Mouse (Mus musculus): ENCODE results near the gene Farsb.

The Farsb gene

DNA sequence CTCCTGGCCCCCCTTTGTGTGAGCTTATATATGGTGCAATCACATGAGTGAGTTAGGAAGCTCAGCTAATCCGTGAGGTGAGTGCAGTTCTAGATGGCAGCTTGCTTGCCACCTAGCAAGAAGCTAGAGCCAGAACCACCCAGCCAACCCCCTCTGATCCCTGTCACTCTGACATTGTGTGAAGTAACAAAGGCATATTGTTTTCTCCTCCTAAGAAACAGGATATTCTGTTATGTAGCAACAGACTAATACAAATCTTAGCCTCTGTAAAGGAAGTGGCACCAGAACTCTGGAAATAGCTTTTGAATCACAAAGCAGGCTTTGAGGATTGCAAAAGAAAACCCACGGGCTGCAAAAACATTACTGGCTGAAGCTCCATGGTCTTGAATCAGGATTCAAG is 4.3 kb downstream of the Farsb start:
- DNase-seq (ENCODE audit: low read depth, low spot score): no peak

DNA sequence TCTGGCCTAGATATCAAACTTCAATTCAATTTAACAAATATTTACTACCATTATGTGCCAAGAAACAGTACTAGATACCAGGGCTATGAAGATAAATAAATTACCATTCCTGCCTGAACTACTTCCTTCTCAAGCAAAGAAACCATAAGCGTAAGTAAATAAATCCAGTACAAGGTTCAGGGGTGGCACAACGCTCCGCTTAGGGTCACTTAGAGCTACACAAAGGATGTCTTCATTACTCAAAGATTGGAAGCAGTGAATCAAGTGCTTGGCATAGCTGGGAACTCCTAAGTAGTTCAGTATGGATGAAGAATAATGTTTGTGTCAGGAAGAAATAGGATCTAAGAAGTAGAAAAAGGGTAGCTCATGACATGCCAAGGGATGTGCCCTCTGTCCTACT is 5.3 kb downstream of the Farsb start:
- no peak for DNase-seq (ENCODE audit: low read depth, low spot score)

DNA sequence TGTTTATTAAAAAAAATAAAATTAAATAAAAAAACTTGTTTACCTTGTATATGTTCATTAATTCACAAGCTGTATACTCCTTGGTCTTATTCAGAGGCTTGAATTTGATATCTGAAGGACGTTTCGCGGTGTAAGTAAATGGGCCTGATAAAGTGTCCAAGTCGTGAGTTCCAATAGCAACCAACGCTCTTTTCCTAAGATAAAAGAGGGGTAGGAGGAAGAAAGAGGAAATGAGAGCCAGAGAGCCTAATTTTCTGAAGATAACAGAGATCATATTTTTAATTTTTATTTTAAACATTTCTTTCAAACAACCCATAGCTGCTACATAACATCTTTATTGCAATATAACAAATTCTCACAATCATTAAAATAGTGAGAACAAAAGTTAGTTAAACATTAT is 16.3 kb downstream of the Farsb start:
- DNase-seq (ENCODE audit: low read depth, low spot score): no peak

DNA sequence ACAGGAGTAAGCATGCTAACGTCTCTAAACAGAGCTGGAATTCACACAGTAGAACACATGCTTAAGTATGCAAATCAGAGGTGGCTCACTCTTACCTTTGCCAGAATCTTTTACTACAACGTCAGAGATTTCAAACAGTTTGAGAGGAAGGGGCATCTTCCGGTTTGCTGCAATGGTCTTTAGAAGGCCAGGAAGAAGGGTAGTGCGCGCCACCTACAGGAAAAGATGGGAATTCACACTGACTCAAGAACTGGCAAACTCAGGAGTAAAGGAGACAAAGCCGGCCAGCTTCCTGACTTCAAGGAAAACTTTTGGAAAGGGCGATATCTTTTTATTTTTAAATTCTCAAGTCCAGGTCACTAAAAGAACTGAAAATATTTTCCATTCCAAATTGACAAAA is 34.0 kb downstream of the Farsb start:
- peak; percentile 56 for DNase-seq (ENCODE audit: low read depth, low spot score)

DNA sequence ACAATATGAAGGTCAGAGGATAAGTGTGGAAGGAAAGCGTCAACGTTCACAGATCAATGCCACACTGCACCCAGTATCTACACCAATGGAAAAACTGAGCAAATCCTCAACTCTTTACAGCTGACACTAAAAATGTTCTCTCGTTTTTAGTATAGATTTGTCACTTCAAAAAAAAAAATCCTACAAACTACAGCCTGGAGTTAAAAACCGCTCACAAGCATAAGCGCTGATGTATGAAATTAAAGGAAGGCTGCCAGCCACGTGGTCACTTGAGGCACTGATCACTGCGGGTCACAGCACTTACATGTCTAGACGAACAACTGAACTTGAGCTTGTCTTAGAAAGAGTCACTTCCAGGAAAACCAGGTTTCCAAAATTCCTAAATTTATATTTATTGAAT is 34.8 kb downstream of the Farsb start:
- peak; percentile 42 for DNase-seq (ENCODE audit: low read depth, low spot score)

DNA sequence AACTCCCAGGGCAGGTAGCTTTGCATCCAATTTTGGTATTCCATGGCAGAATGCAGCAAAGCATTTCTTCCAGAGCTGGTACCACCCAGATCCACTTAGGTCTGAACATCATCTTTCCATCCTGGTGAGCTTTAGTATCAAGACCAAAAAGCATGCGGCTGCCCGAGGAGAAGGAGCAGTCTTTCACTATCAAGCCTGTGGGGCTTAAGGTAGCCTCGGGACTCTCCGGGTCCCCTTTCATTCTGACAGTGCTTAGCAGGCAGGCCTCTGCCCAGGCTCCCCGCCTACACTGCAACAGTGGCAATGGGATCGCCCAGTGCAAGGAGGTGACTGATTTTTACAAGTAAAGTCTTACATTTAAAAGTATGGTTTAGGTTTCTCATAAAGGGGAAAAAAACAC is 36.2 kb downstream of the Farsb start:
- no peak for DNase-seq (ENCODE audit: low read depth, low spot score)

DNA sequence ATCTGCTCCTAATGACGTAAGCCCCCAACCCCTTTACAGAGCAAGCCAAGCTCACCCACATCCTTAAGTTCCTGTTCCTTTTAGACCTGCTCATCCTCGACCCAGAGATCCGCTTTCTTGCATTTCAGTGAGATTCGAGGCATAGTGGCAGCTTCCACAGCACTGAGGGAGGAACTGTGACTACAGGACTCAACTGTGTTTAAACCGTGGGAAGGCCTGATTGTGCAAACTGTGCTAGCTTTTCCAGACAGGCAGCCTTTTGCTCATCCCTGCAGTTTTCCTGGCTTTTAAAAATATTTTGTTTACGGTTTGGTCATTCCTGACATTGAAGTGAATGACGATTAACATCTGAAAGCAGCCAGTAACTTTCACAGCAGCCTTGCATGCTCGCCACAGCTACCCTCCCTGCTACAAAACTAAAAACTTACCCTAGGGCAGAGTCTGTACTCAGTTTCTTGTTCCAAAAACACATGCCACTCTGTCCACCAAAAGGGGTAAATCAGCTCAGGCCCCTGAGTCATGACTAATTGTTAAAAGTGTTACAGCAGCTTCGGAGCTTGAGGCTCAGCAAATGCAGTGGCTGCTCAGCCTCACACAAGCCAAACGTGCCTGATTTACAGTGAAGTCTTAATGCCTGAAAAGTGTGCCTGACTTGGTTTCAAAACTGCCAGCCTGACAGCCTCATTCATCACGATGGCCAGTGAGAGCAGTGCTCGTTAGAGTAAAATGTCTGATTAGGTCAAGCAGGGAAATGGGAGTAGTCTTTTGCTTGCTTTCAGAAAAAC is 37.4 kb downstream of the Farsb start:
- no peak for DNase-seq (ENCODE audit: low read depth, low spot score)

DNA sequence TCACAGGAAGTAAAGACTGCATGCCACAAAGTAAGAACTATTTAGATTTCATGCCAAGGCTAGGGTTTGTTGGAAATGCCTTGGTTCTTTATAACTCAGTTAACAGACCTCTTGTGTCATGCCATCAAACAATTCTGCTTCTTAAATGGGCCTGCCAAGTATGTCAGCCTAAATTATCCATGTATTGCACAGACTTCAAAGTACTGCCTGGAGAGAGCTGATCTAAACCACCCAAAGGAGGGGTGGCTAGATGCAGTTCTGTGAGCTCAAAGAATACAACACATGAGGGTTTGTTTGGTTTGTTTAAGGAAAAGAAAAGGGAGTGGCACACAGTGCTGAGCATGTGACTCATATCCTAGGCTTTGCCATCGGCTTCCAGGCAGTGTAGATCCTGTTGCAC is 40.6 kb downstream of the Farsb start:
- no peak for DNase-seq (ENCODE audit: low read depth, low spot score)

DNA sequence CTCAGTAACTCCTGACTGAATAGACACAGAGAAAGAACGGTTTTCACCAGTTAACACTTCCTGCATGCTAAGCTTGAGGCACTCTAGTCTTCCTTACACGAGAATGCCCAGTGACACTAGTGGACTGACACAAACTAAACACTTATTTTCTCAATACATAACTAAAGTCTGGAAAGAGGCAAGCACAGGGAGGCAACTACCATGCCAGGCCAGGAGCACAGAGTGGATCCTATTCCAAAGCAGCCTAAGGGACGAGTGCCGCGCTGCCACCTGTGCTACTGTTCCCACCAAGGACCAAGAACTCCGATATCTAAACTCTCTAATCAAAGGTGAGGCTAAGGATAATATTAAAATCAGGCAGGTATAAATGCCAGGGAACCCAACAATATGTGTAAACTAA is 42.0 kb downstream of the Farsb start:
- DNase-seq (ENCODE audit: low read depth, low spot score): no peak

DNA sequence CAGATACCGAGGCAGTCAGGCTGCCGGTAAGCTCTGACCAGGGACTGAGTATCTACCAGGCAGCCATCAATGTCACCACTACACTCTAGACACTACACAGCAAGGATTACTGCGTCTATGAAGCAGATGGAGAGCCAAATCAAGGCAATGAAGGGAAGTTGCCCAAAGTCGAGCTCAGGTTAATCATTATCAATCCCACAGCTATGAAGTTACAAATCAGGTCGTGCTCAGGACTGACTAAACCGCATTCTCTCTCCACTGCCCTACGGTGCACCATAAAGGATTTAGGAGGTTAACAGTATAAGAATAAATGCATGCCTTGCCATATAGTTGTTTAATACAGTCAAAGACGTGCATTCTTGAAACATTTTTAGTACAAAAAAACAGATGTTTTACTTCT is 42.5 kb downstream of the Farsb start:
- DNase-seq (ENCODE audit: low read depth, low spot score): no peak

DNA sequence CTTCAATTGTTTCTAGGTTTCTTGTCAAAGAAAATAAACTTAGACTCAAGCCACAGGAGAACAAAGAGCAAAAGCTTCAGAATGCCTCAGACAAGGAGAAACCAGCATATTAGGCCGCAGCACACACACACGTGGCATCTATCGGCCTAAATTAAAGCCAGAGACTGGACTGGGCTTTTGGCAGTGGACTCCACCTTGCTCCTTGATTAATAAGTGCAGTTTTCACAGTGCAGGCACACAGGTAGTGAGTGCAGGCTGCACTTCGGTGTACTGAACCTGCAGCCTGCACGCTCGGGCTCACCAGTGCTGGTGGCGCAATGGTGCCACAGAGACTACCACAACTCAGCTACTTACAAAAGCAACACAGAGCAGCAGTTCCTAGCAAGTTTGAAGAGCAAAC is 45.6 kb downstream of the Farsb start:
- no peak for DNase-seq (ENCODE audit: low read depth, low spot score)

DNA sequence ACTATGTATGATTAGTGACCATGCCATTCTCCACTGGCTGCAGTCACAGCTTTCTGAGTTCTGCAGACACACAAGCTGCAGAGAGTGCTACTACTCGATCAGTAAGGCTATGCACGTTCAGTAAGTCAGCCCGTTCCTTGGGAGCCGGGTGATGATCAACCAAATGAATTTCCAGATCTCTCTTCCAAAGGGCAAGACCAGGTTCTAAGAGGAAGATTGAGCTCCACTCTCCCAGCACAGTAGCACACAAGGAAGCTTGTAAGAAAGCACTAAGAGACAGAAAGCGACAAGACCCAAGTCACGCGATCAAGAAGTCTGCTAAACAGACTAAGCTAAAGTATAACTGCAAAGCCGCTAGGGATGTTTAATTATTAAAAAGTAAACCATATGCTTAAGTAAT is 48.0 kb downstream of the Farsb start:
- DNase-seq (ENCODE audit: low read depth, low spot score): no peak

DNA sequence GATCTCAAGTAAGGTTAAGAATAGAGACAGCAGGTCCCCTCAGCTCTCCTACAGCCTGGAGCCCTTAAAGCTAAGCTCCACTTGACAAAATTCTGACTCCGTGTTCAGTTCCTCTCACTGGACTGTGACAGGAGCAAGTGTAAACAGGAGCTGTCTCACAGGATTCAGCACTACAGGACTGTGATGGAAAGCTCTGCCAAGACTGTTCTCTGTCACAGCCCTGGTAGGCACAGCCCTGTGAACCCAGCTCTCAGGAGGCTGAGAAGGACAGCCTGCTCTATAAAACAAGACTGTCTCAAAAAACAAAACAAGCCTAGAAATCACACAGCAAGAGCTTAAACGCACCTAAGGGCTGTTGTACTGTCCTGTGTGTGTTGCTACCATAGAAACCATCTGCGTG is 51.5 kb downstream of the Farsb start:
- no peak for DNase-seq (ENCODE audit: low read depth, low spot score)

DNA sequence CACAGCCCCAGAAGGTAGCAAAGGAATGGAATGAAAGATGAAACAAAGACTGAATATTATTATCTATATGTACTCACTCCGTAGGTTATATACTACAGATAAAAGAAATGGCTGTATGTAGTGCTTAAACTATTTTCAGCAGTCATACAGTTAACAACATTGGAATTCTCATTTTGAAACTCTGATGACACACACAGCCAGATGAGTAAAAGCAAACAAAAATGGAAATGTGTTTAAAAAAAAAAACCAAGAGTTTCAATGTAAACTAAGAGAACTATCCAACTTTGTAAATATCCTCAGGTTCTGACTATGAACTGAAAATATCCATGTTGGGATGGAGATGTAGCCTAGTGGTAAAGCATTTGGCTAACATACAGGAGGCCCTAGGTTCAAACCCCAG is 52.3 kb downstream of the Farsb start:
- no peak for DNase-seq (ENCODE audit: low read depth, low spot score)

DNA sequence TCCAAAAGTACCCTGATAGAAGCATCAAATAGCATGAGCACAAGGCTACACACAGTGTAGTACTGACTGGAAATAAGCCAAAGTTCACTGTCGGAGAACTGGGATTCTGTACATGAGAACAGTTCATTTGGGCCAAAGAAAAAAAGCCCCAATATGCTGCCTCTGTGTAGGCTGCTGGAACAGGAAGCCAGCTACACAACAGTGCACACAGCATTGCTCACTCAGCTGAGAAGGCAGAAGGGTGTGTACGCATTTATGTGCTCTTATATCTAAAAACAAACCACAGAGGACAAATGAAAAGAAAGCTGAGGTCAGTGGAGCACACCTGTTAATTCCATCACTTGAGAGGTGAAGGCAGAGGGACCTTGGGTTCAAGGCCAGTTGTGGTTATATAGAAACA is 52.7 kb downstream of the Farsb start:
- DNase-seq (ENCODE audit: low read depth, low spot score): peak; percentile 16

DNA sequence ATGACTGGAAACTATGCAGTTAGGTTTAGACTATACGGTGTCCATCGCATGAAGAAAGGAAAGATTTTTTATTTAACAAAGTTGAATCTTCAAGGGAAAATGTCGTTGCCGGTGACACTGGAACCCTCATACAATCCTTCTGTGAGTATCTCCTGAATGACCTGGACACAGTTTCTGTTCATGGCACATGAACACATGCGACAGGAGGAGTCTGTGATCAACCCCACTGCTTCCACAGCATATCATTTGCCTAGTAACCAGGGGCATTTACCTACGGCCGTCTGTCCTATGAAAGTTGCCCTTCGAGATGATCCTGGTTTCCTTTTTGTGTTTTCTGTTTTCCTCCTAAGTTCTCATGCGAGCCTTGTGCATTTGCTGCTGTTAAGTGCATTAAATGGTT is 55.2 kb downstream of the Farsb start:
- no peak for DNase-seq (ENCODE audit: low read depth, low spot score)

DNA sequence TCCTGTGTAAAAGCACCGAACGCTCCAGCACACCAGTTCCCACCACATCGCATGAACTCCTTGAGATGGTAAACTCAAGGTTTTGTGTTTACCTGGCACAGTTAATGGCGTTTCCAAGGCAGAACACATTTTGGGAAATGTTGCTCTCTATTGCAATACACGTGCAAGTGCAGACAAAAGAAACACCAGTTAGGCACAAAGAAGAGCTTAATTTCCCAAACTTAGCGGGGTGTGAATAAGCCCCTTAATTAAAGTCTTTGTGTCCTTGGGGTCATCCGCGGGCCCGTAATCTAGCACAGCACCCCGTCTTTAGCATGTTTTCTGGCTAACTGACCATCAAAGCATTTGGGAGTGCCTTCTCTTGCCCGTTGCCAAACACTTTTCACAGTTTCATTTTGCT is 59.8 kb downstream of the Farsb start:
- no peak for DNase-seq (ENCODE audit: low read depth, low spot score)

DNA sequence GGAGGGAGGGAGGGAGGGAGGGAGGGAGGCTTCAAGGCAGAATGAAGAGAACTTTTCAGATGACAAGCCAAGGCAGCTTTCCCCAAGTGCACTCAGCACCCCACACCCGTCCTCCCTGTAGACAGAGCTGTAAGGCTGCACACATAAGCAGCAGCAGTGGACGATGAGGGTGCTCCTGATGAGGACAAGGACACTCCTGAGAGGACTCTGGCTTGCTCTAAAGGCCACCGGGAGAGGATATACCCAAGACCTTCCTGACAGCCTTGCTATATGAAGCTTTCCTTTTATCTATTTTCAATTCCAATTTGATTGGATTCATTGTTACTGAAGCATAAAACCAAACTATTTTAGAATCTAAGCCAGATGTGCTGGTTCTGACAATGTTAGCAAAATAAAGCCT is 61.9 kb downstream of the Farsb start:
- DNase-seq (ENCODE audit: low read depth, low spot score): no peak

DNA sequence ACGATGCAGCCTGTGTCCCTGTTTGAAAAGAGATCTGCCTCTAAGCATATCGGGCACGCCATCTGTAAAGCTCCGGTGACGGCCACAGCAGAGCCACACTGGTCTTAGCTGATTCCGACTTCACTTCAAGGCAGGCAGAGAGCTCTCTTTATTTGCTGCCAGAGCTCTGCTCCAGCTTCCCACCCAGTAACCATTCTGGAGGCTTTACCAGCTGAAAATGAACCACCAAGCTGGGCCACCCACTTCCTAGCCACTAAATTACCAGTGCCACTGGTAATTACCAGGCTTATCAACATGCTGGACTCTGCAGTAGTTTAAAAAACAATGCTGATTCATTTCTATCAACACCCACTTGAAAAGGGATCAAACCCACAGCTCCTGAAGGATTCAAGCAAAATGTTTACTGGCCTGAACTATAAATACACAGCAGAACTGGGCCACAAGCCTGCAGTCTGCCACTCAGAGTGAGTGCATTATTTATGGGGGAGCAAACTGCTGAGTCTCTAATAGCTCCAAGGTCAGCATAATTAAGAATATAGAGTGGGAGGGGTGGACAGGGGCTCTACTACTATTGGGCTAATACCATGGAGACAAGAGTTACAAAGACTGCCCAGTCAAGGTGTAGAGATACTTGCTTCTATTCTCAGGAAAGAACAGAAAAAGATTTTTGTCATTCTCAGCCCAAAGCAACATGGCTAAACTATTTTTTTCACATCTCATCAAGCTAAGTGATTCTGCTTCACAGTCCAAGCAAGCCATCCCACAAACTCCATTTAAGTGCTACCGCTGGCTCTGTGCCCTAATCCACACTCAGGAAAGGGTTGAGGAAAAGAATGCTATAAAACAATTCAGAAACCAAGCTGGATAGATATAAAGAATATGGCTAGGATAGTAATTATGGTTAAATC is 62.6 kb downstream of the Farsb start:
- no peak for DNase-seq (ENCODE audit: low read depth, low spot score)

DNA sequence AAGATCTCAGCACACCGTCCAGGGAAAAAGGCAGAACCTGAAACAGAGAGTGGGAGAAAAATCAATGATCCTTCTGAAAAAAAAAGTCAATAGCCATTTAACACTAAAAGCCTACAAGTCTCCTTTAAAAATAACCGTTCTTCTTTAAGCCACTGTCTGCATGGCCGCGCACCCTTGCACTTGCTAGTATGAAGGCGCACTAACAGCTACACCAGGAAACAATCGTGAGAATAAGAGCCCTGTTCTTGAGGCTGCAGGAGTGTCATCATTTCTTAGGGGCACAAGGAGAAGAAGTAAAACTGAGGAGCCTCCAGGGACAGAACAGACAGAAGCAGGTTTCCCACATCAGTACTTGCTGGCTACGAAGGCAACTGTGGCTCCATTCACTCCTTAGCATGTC is 63.4 kb downstream of the Farsb start:
- DNase-seq (ENCODE audit: low read depth, low spot score): no peak

DNA sequence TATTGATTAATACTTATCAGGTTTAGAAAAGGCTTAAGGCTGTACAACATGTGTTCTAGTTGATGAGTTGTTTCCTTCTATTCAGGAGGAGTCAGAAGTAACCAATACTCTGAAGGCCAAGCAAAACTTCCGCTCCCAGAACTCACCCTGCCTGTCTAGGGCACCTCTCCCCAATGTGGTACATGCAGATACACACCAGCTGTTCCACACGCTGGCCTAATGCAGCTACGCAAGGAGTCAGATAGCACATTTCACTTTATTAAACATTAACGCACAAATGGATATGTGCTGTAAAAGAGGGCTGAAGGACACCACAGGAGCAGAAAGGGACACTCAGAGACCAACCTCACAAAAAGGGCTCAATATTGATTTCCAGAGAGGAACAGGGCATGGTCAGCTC is 63.8 kb downstream of the Farsb start:
- no peak for DNase-seq (ENCODE audit: low read depth, low spot score)

DNA sequence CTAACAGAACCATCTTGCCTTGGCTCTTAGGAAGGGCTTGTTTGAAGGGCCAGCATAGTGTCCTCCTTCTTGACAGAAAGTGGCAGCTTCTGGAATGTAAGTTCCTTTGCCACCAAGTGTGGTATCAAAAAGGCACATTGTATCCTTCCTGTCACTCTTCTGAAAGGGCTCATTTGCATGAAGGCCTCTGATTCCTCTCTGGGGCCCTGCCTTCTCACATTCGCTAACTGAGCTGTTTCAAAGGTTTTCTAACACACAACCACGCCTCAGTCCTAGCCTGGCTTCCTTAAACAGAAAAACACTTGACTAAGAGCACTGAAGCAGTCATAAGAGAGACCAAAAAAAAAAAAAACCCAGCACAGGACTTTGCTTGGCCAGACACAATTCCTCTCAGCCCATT is 66.1 kb downstream of the Farsb start:
- peak; percentile 63 for DNase-seq (ENCODE audit: low read depth, low spot score)

DNA sequence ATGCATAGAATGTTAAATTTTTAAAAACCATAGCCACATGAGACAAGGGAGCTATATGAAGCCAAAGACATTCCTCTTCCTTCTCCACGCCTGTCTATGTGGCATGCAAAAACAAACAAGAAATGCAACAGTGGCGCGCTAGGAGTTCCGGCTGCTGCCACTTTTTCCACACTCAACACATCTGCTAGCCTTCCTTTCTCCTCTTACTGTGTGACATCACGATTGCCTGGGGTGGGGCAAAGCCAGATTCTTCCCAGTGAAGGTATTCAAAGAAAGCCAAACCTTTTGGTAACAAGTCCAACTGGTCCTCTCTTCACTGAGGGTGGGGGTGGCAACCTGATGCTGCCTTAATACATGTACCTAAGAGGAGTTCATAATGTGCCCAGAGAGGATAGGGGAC is 66.9 kb downstream of the Farsb start:
- DNase-seq (ENCODE audit: low read depth, low spot score): no peak

Measured in CD4-positive helper T cell, adult 2 months (primary cell).